Mouse (Mus musculus): Measurements from ENCODE around the gene Mrrf.

DNA sequence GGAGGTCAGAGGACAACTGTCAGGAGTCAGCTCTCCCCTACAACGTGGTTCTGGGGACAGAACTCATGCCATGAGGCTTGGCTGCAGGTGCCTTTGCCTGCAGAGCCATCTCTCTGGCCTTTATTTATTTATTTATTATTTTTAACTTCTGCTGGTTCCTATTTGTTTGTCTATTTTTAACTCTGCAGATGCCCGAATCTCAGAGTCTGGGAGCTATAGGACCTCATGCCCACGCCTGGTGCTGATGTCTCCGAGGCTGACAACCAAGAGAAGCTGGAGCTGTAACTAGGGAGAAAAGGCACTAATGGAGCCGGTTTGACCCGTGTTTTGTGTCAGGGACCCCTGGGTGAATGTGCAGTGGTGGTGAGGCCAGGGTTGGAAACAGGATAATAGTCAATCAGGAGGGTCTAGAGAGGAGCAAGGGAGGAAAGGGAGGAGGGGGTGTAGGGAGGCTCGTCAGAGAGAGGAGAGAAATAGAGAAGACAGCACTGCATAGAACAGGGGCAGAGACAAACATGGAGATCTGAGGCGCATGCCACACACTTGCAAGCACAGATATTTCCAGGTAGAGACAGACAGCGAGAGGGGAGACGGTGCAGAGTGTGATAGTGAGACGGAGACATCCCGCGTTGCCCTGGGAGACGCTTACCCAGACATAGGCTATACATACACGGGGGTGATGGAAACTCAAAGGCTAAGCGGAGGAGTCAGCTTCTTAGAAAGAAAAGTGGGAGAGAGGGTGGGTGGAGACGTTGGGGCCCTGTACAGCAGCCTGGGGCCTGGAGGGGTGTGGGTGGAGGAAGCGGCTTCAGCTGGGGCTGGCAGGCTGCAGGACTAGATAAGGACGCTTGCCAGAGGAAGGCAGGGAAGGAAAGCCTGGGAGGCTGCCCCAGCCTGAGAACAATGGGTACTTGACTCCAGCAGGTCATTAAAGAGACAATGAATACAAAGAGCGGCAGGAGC lies 62.0 kb downstream of the Mrrf start:
- TF ChIP-seq GATA1 (IDR thresholded peaks at IDR 0.05; ENCODE audit: borderline replicate concordance, low read length) (no peak), CTCF (IDR thresholded peaks at IDR 0.05; ENCODE audit: low read depth, low read length) (no peak), TAL1 (conservative IDR thresholded peaks at IDR 0.05; ENCODE audit: low read depth, low read length) (peak; percentile 80)

All from G1E (cell line).